ENCODE assay signal across 8 mouse cellular contexts in genomic region chr9:65346476-65347111, GRCm38 (mm10). TPM values are rescaled to one million over a fixed set of nuclear protein-coding genes. Genes with fewer than 3 reads are reported as not detected.
A peak's percentile ranks its signal among the peaks of the same experiment; 100 is the strongest.
DNase-seq lines count a peak whose midpoint lies in the region; ATAC-seq and TF ChIP-seq lines count a peak whose summit lies in the region.

No protein-coding gene starts in this region.

- H3K27ac ChIP-seq in embryonic facial prominence, embryonic 13.5 days = peak overlapping the region; percentile 94
- peak overlapping the region; percentile 88 to 98 for H3K27ac ChIP-seq in heart, embryonic 14.5 days (replicated peaks in 1 of 2; ENCODE audit: control insufficient read depth in 1 of 2, insufficient read depth in 1 of 2, low read depth in 2 of 2, low read length in 2 of 2)
- peak overlapping the region; percentile 99 for H3K27ac ChIP-seq in kidney, postnatal 0 days
- H3K27ac ChIP-seq in liver, embryonic 15.5 days (replicated peaks) = peak overlapping the region; percentile 96
- H3K27ac ChIP-seq in stomach, embryonic 15.5 days = peak overlapping the region; percentile 96

- DNase-seq in adrenal gland, postnatal 4 days (ENCODE audit: low spot score in 2 of 2) = peak; percentile 30 to 39
- DNase-seq in kidney, postnatal 0 days (ENCODE audit: low spot score) = peak; percentile 72
- DNase-seq in neural tube, embryonic 10.5 days (ENCODE audit: extremely low spot score, low spot score) = peak; percentile 75

- no peaks in the 10 kb centered on the region for H3K27me3 ChIP-seq in embryonic facial prominence, embryonic 13.5 days
- no peaks in the 10 kb centered on the region for H3K27me3 ChIP-seq in heart, embryonic 14.5 days (ENCODE audit: control insufficient read depth, insufficient read depth, low read length)
- H3K27me3 ChIP-seq in kidney, postnatal 0 days (ENCODE audit: insufficient read depth, low read length) = no peaks in the 10 kb centered on the region
- H3K27me3 ChIP-seq in liver, embryonic 15.5 days = no peaks in the 10 kb centered on the region
- H3K27me3 ChIP-seq in stomach, embryonic 15.5 days (replicated peaks) = no peaks in the 10 kb centered on the region

- peak overlapping the region; percentile 98 for H3K9ac ChIP-seq in embryonic facial prominence, embryonic 13.5 days
- H3K9ac ChIP-seq in heart, embryonic 14.5 days (ENCODE audit: low read length) = peak overlapping the region; percentile 97
- peak overlapping the region; percentile 99 for H3K9ac ChIP-seq in kidney, postnatal 0 days (ENCODE audit: low read depth, low read length)
- peak overlapping the region; percentile 97 for H3K9ac ChIP-seq in liver, embryonic 15.5 days
- peak overlapping the region; percentile 95 for H3K9ac ChIP-seq in stomach, embryonic 15.5 days

- under 1% methylated on average over 74 of the region's 77 CpGs for WGBS in embryonic facial prominence, embryonic 13.5 days
- under 1% methylated on average over 66 of the region's 77 CpGs for WGBS in heart, embryonic 14.5 days
- under 1% methylated on average over 69 of the region's 77 CpGs for WGBS in kidney, postnatal 0 days
- WGBS in liver, embryonic 15.5 days (ENCODE audit: insufficient replicate concordance) = under 1% methylated on average over 77 of the region's 77 CpGs
- under 1% methylated on average over 76 of the region's 77 CpGs for WGBS in stomach, embryonic 15.5 days

- no peaks in the 10 kb centered on the region for H3K9me3 ChIP-seq in embryonic facial prominence, embryonic 13.5 days
- H3K9me3 ChIP-seq in heart, embryonic 14.5 days (ENCODE audit: control insufficient read depth, low read length) = peaks cover 6% of the 10 kb centered on the region; the same call in 1 of the 2 replicates
- no peaks in the 10 kb centered on the region for H3K9me3 ChIP-seq in kidney, postnatal 0 days (replicated peaks; ENCODE audit: low read length)
- no peaks in the 10 kb centered on the region for H3K9me3 ChIP-seq in liver, embryonic 15.5 days (replicated peaks)
- H3K9me3 ChIP-seq in stomach, embryonic 15.5 days = no peaks in the 10 kb centered on the region

- peak; percentile 68 for ATAC-seq in CD4-positive, CD25-positive, alpha-beta regulatory T cell, adult 4 months
- ATAC-seq in embryonic facial prominence, embryonic 13.5 days (ENCODE audit: insufficient number of reproducible peaks, insufficient read depth, low FRiP score, low TSS enrichment, low read depth) = peak; percentile 48; the same call in 1 of the 2 replicates
- ATAC-seq in heart, embryonic 14.5 days (ENCODE audit: insufficient number of reproducible peaks, insufficient read depth, low FRiP score, low read depth) = peak; percentile 72
- peak; percentile 75 for ATAC-seq in kidney, postnatal 0 days (replicated peaks; ENCODE audit: low FRiP score, low read depth)
- peak; percentile 85 for ATAC-seq in liver, embryonic 15.5 days (ENCODE audit: insufficient read depth)
- peak; percentile 80 for ATAC-seq in stomach, embryonic 15.5 days (ENCODE audit: insufficient read depth, low FRiP score, low read depth)

- H3K4me1 ChIP-seq in embryonic facial prominence, embryonic 13.5 days = peaks cover 11% of the 10 kb centered on the region
- peaks cover 0 to 25% of the 10 kb centered on the region in 2 experiments; a peak in 3 of 4 replicates for H3K4me1 ChIP-seq in heart, embryonic 14.5 days (ENCODE audit: control insufficient read depth in 2 of 2, insufficient read depth in 2 of 2, low read length in 2 of 2)
- H3K4me1 ChIP-seq in kidney, postnatal 0 days (replicated peaks; ENCODE audit: insufficient read depth, low read length) = peaks cover 6% of the 10 kb centered on the region; the same call in 1 of the 2 replicates
- H3K4me1 ChIP-seq in liver, embryonic 15.5 days (replicated peaks) = peaks cover 33% of the 10 kb centered on the region
- peaks cover 11% of the 10 kb centered on the region for H3K4me1 ChIP-seq in stomach, embryonic 15.5 days

- peak overlapping the region; percentile 75 for H3K4me2 ChIP-seq in embryonic facial prominence, embryonic 13.5 days
- H3K4me2 ChIP-seq in heart, embryonic 14.5 days (ENCODE audit: low read length) = peak overlapping the region; percentile 84
- peak overlapping the region; percentile 76 for H3K4me2 ChIP-seq in kidney, postnatal 0 days (ENCODE audit: low read length)
- peak overlapping the region; percentile 94 for H3K4me2 ChIP-seq in liver, embryonic 15.5 days
- H3K4me2 ChIP-seq in stomach, embryonic 15.5 days = peak overlapping the region; percentile 82

- peak overlapping the region; percentile 98 for H3K4me3 ChIP-seq in embryonic facial prominence, embryonic 13.5 days
- H3K4me3 ChIP-seq in heart, embryonic 14.5 days (ENCODE audit: control insufficient read depth in 1 of 2, insufficient read depth in 1 of 2, low read depth in 1 of 2, low read length in 2 of 2) = peak overlapping the region; percentile 73 to 100
- H3K4me3 ChIP-seq in kidney, postnatal 0 days (replicated peaks; ENCODE audit: low read depth, low read length) = peak overlapping the region; percentile 99
- H3K4me3 ChIP-seq in liver, embryonic 15.5 days (replicated peaks) = peak overlapping the region; percentile 98
- H3K4me3 ChIP-seq in stomach, embryonic 15.5 days (replicated peaks) = peak overlapping the region; percentile 71

- no peaks in the 10 kb centered on the region for H3K36me3 ChIP-seq in embryonic facial prominence, embryonic 13.5 days
- no peaks in the 10 kb centered on the region for H3K36me3 ChIP-seq in heart, embryonic 14.5 days (ENCODE audit: control insufficient read depth, insufficient read depth, low read length)
- no peaks in the 10 kb centered on the region for H3K36me3 ChIP-seq in kidney, postnatal 0 days (ENCODE audit: insufficient read depth, low read length)
- no peaks in the 10 kb centered on the region for H3K36me3 ChIP-seq in liver, embryonic 15.5 days (replicated peaks)
- H3K36me3 ChIP-seq in stomach, embryonic 15.5 days = no peaks in the 10 kb centered on the region

- no peak for TF ChIP-seq CTCF in kidney, postnatal 0 days (IDR thresholded peaks at IDR 0.05; ENCODE audit: low read depth)

RNA-seq across cellular contexts. Expression of gene Pdcd7, which starts 0.7 kb away (rescaled TPM):
- 1 to 10 TPM; 4.5 to 7.7 TPM for polyA plus RNA-seq in CD4-positive, CD25-positive, alpha-beta regulatory T cell, adult 4 months (2017; shearing (Covaris generic))
- 10 to 100 TPM; 22.2 to 23.8 TPM for total RNA-seq in adrenal gland, postnatal 4 days (2021)
- polyA plus RNA-seq in embryonic facial prominence, embryonic 13.5 days (2015; fragmentation: Nextera tagmentation; extraction: Ambion mirVana) = 10.4 and 10.6 TPM in 2 replicates
- polyA plus RNA-seq in heart, embryonic 14.5 days (2014; fragmentation: Nextera tagmentation; extraction: Ambion mirVana) = 8.4 and 10.9 TPM in 2 replicates
- 9.1 and 10.3 TPM in 2 replicates for polyA plus RNA-seq in kidney, postnatal 0 days (2015; fragmentation: Nextera tagmentation; extraction: Ambion mirVana)
- 3.3 and 3.6 TPM in 2 replicates for polyA plus RNA-seq in liver, embryonic 15.5 days (2015; fragmentation: Nextera tagmentation; extraction: Ambion mirVana)
- 8.4 and 8.6 TPM in 2 replicates for polyA plus RNA-seq in stomach, embryonic 15.5 days (2015; fragmentation: Nextera tagmentation; extraction: Ambion mirVana)

RNA-seq across cellular contexts. Expression of gene Ubap1l, which starts 14.2 kb away (rescaled TPM):
- not detected for polyA plus RNA-seq in CD4-positive, CD25-positive, alpha-beta regulatory T cell, adult 4 months (2017; shearing (Covaris generic))
- under 1 TPM; 0.67 to 0.68 TPM for total RNA-seq in adrenal gland, postnatal 4 days (2021)
- polyA plus RNA-seq in embryonic facial prominence, embryonic 13.5 days (2015; fragmentation: Nextera tagmentation; extraction: Ambion mirVana) = 0.19 and 0.41 TPM in 2 replicates
- polyA plus RNA-seq in heart, embryonic 14.5 days (2014; fragmentation: Nextera tagmentation; extraction: Ambion mirVana) = not detected in 2 replicates
- polyA plus RNA-seq in kidney, postnatal 0 days (2015; fragmentation: Nextera tagmentation; extraction: Ambion mirVana) = 0.08 and 0.10 TPM in 2 replicates
- 0.09 TPM in 1 of 2 replicates, not detected in the other for polyA plus RNA-seq in liver, embryonic 15.5 days (2015; fragmentation: Nextera tagmentation; extraction: Ambion mirVana)
- polyA plus RNA-seq in stomach, embryonic 15.5 days (2015; fragmentation: Nextera tagmentation; extraction: Ambion mirVana) = 0.31 TPM in 1 of 2 replicates, not detected in the other

RNA-seq across cellular contexts. Expression of gene Kbtbd13, which starts 44.9 kb away (rescaled TPM):
- not detected for polyA plus RNA-seq in CD4-positive, CD25-positive, alpha-beta regulatory T cell, adult 4 months (2017; shearing (Covaris generic))
- 1 to 10 TPM in 1 of 2 experiments, under 1 TPM in 1; 0.99 to 1.0 TPM for total RNA-seq in adrenal gland, postnatal 4 days (2021)
- 1.0 and 1.2 TPM in 2 replicates for polyA plus RNA-seq in embryonic facial prominence, embryonic 13.5 days (2015; fragmentation: Nextera tagmentation; extraction: Ambion mirVana)
- 0.73 and 1.5 TPM in 2 replicates for polyA plus RNA-seq in heart, embryonic 14.5 days (2014; fragmentation: Nextera tagmentation; extraction: Ambion mirVana)
- polyA plus RNA-seq in kidney, postnatal 0 days (2015; fragmentation: Nextera tagmentation; extraction: Ambion mirVana) = 1.2 and 1.5 TPM in 2 replicates
- 0.18 and 0.24 TPM in 2 replicates for polyA plus RNA-seq in liver, embryonic 15.5 days (2015; fragmentation: Nextera tagmentation; extraction: Ambion mirVana)
- 1.0 and 1.1 TPM in 2 replicates for polyA plus RNA-seq in stomach, embryonic 15.5 days (2015; fragmentation: Nextera tagmentation; extraction: Ambion mirVana)

RNA-seq across cellular contexts. Expression of gene Rasl12, which starts 51.7 kb away (rescaled TPM):
- polyA plus RNA-seq in CD4-positive, CD25-positive, alpha-beta regulatory T cell, adult 4 months (2017; shearing (Covaris generic)) = not detected
- total RNA-seq in adrenal gland, postnatal 4 days (2021) = 10 to 100 TPM; 12.3 to 13.7 TPM
- 8.7 and 9.0 TPM in 2 replicates for polyA plus RNA-seq in embryonic facial prominence, embryonic 13.5 days (2015; fragmentation: Nextera tagmentation; extraction: Ambion mirVana)
- 5.5 and 6.1 TPM in 2 replicates for polyA plus RNA-seq in heart, embryonic 14.5 days (2014; fragmentation: Nextera tagmentation; extraction: Ambion mirVana)
- polyA plus RNA-seq in kidney, postnatal 0 days (2015; fragmentation: Nextera tagmentation; extraction: Ambion mirVana) = 10.4 and 10.7 TPM in 2 replicates
- 0.10 and 0.23 TPM in 2 replicates for polyA plus RNA-seq in liver, embryonic 15.5 days (2015; fragmentation: Nextera tagmentation; extraction: Ambion mirVana)
- polyA plus RNA-seq in stomach, embryonic 15.5 days (2015; fragmentation: Nextera tagmentation; extraction: Ambion mirVana) = 6.2 and 6.5 TPM in 2 replicates

RNA-seq across cellular contexts. Expression of gene Clpx, which starts 52.5 kb away (rescaled TPM):
- polyA plus RNA-seq in CD4-positive, CD25-positive, alpha-beta regulatory T cell, adult 4 months (2017; shearing (Covaris generic)) = 10 to 100 TPM; 35.2 to 36.3 TPM
- total RNA-seq in adrenal gland, postnatal 4 days (2021) = 10 to 100 TPM; 72.0 to 81.7 TPM
- 56.2 TPM in 2 replicates for polyA plus RNA-seq in embryonic facial prominence, embryonic 13.5 days (2015; fragmentation: Nextera tagmentation; extraction: Ambion mirVana)
- 49.4 and 52.9 TPM in 2 replicates for polyA plus RNA-seq in heart, embryonic 14.5 days (2014; fragmentation: Nextera tagmentation; extraction: Ambion mirVana)
- polyA plus RNA-seq in kidney, postnatal 0 days (2015; fragmentation: Nextera tagmentation; extraction: Ambion mirVana) = 59.5 and 62.3 TPM in 2 replicates
- polyA plus RNA-seq in liver, embryonic 15.5 days (2015; fragmentation: Nextera tagmentation; extraction: Ambion mirVana) = 33.3 and 35.9 TPM in 2 replicates
- 47.8 and 50.4 TPM in 2 replicates for polyA plus RNA-seq in stomach, embryonic 15.5 days (2015; fragmentation: Nextera tagmentation; extraction: Ambion mirVana)

Comparison
In these comparisons a context has a peak if more than half of its experiments do, and no peak if none do; other contexts are left out.
1. Peak in every context shown above with its lines: DNase-seq, ATAC-seq, H3K4me3 ChIP-seq and H3K27ac ChIP-seq.